Mouse (Mus musculus) heart, postnatal 0 days (tissue): ENCODE measurements around the gene Ncapg2.

Source experiments
- CTCF ChIP-seq: IDR thresholded peaks from 2 replicates; pipeline ENCODE4 v1.5.1; 2016; ENCODE audit warnings: antibody characterized with exemption, control low read depth, low read depth
- EP300 ChIP-seq: IDR thresholded peaks from 2 replicates; pipeline ENCODE4 v1.6.1; 2016; ENCODE audit warnings: antibody characterized with exemption, low read depth

- TF ChIP-seq CTCF (no peak), EP300 (no peak)
Observed at GRCm38 (mm10) chr12:116473264-116473663, 68.1 kb downstream of the Ncapg2 start.
